Mouse (Mus musculus): ENCODE measurements at regions not wholly inside any gene's neighbourhood (a gene's known extent, or its start where the extent isn't known, plus 50 kb on each side); places are given as distances from the start of the nearest gene placed in this dataset.

- DNase-seq (ENCODE audit: low spot score): no peak
Measured at GRCm38 (mm10) chr4:45587202-45587601, 54.9 kb upstream of the Shb start.

DNA sequence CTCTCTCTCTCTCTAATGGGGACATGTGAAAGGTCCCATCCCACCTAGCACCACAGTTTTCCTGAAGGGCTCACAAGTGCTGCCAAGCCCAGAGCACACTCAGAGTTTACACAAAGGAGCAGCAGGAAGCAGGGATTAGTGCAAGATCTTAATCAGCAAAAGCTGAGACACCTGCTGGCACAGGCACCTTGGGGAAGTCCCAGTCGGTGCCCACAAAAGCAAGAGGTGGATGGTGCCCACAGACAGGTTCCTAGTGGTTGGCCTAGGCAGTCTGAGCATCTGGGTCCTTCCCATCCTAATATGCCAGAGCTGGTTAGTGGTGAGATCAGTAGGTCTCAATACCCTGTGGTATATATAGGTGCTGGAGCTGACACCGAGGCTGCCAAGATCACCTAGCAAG lies 54.0 kb upstream of the Shb start:
- no peak for DNase-seq (ENCODE audit: low spot score)

- no peak for DNase-seq (ENCODE audit: low spot score)
Measured at GRCm38 (mm10) chr4:45585188-45585820, 53.0 kb upstream of the Shb start.

GRCm38 (mm10) chr4:45583966-45584365 lies 51.7 kb upstream of the Shb start:
- no peak for DNase-seq (ENCODE audit: low spot score)

DNA sequence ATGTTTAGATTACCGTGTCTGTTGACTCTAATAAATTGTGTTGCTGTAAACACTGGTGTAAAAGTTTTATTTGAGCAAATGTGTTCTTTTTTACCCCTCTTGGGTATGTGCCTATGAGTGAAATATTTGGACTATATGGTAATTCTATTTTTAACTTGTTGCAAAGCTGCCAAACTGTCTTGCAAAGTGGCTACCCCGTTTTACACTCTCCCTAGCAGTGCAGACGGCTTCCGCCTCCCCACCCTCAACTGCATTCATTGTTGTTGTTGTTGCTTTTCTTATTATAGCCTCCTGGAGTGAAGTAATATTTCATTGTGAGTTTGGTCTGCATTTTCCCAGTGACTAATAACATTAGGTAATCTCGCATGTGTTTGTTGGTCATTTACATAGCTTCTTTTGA lies 50.2 kb upstream of the Shb start:
- no peak for DNase-seq (ENCODE audit: low spot score)

Data from embryo, embryonic 10.5 days (tissue).